Mouse (Mus musculus) spleen, adult 2 months (tissue): ENCODE results near the gene Zfp472.

Experiments used
- CTCF ChIP-seq: fragments of 200-500 bp; IDR thresholded peaks from 2 replicates; pipeline ENCODE4 v1.5.1; 2011; ENCODE audit warnings: mild to moderate bottlenecking, inconsistent platforms; ENCODE audit not compliant: insufficient read depth, insufficient read length, insufficient replicate concordance; ENCODE audit errors: extremely low read depth
- POLR2A ChIP-seq: fragments of 200-500 bp; IDR thresholded peaks from 2 replicates; pipeline ENCODE4 v1.6.1; 2011; ENCODE audit warnings: low read depth, low read length, inconsistent platforms

DNA sequence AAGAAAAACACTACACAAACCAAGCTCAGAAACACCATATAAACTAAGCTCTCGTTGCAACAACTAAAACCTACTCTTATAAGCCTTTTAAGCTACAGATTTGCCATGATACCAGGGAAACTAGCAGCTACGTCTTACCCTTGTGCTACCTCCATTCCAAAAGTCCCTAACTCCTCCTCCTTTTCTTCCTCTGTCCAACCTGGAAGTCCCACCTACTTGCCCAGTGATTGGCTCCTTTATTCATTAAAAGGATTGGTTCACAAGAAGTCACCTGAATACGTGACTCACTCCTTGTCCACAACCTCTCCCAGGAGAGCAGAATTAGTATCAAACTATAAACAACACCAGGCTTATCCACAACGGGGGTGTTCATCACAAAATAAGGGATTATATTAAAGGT lies 20.7 kb downstream of the Zfp472 start:
- TF ChIP-seq CTCF = no peak
- no peak for TF ChIP-seq POLR2A
